Mouse (Mus musculus) embryonic facial prominence, embryonic 13.5 days (tissue): Measurements from ENCODE around the gene Mrpl2. TPM values are rescaled to one million over a fixed set of nuclear protein-coding genes. Genes with fewer than 3 reads are reported as not detected.

Experiments
- ATAC-seq: fragments of 200-750 bp; cut with Nextera tagmentation; 2 replicates; pipeline ENCODE4 v1.8.0; 2017; ENCODE audit warnings: low read depth; ENCODE audit not compliant: insufficient number of reproducible peaks, insufficient read depth, low FRiP score, low TSS enrichment
- H3K27ac ChIP-seq: fragments of 300-500 bp; sonication (generic); 2 replicates; pipeline ENCODE4 v1.5.1; 2015; ENCODE audit warnings: moderate library complexity, mild to moderate bottlenecking, inconsistent platforms
- H3K27me3 ChIP-seq: fragments of 300-500 bp; sonication (generic); 2 replicates; pipeline ENCODE4 v1.6.1; 2015; ENCODE audit warnings: mild to moderate bottlenecking, inconsistent platforms
- H3K36me3 ChIP-seq: fragments of 300-500 bp; sonication (generic); 2 replicates; pipeline ENCODE4 v1.6.1; 2015; ENCODE audit warnings: mild to moderate bottlenecking, inconsistent platforms
- H3K4me1 ChIP-seq: fragments of 300-500 bp; sonication (generic); 2 replicates; pipeline ENCODE4 v1.6.1; 2015; ENCODE audit warnings: inconsistent platforms
- H3K4me2 ChIP-seq: fragments of 300-500 bp; sonication (generic); 2 replicates; pipeline ENCODE4 v1.6.1; 2015; ENCODE audit warnings: moderate library complexity, mild to moderate bottlenecking, inconsistent platforms
- H3K4me3 ChIP-seq: fragments of 300-500 bp; sonication (generic); 2 replicates; pipeline ENCODE4 v1.5.1; 2015; ENCODE audit warnings: mild to moderate bottlenecking, inconsistent platforms
- H3K9ac ChIP-seq: fragments of 300-500 bp; sonication (generic); 2 replicates; pipeline ENCODE4 v1.6.1; 2015; ENCODE audit warnings: mild to moderate bottlenecking, inconsistent platforms
- H3K9me3 ChIP-seq: fragments of 300-500 bp; sonication (generic); 2 replicates; pipeline ENCODE4 v1.6.1; 2016; ENCODE audit warnings: inconsistent platforms
- WGBS: fragments of 180-500 bp; shearing (Covaris S2); methylation state at CpG from one replicate; pipeline ENCODE4 v1.1.7; 2015; ENCODE audit warnings: mixed read lengths; 5-methylcytosine and 5-hydroxymethylcytosine counted together
- polyA plus RNA-seq: library from polyadenylated mRNA; unstranded; fragments of >200 nt; fragmentation: Nextera tagmentation; extraction: Ambion mirVana; gene quantifications from 2 replicates; pipeline ENCODE4 v1.2.1, GENCODE M21; 2015

Mrpl2 gene
- polyA plus RNA-seq, 1 experiment from 2014 or later: 95.4 TPM

DNA sequence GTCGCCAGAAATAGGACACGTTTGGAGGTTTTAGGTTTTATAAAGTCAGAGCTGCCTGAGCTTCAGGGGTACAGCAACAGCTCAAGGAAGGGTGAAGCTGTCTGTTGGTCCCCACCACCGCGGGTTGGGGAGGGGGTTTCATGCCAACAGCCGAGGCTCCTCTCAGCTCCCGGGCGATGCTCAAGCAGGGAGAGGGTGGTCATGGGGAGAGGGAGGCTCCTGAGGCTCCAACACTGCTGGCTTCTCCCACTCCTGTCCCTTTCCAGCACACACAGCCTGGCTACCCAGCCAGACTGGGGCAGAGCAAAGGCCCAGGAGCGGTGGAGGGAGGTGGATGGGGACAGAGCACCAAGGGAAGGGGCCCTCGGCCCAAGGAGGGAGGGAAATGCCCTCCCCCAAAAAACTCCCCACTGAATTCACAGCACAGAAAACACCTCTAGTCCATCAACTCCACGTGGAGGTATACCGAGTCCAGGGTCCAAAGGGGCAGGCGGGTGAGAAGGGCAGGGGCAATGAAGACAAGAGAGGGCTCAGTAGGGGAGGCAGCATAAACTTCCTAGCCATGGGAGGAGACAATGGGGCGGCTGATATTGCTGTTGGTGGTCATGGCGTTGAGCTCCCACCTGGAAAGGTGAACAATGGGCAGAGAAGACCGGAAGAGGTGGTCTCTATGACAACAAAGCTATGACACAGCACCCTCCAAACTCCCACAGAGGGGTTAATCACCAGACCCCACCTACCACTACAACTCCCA lies 28.7 kb downstream of the Mrpl2 start:
- no peaks in the 10 kb centered on the region for H3K9me3 ChIP-seq
- peak overlapping the region; percentile 84 for H3K4me3 ChIP-seq
- H3K27ac ChIP-seq: peak overlapping the region; percentile 98
- H3K4me1 ChIP-seq: peaks cover 40% of the 10 kb centered on the region
- 14% methylated on average over 15 of the region's 15 CpGs for WGBS
- H3K9ac ChIP-seq: peak overlapping the region; percentile 83
- peaks cover 60% of the 10 kb centered on the region for H3K36me3 ChIP-seq
- H3K27me3 ChIP-seq: no peaks in the 10 kb centered on the region
- ATAC-seq: peak; percentile 49; the same call in 1 of the 2 replicates
- peak overlapping the region; percentile 85 for H3K4me2 ChIP-seq

DNA sequence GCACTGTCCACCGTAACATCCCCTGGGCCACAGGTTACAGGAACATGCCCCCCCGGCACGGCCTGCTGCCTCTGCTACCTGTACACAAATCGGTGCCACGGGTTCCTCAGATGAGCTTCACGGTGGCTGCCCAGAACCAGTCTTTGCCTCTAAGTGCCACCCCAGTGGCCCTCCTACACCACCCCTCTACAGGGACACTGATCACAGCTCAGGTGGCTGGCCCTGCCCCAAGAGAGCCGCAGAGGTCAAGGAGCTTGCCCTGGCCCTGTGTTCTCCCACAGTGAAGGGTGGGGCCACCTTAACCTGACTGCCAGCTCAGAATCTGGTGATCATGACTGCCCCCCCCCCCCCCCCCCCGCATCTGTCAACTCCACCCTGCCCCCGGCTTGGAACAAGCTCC lies 32.4 kb downstream of the Mrpl2 start, which contains the start of gene Mea1:
Gene Mea1, plus strand, starts transcription at position 378 of the 400 bp plus-strand sequence.
- no peak for ATAC-seq

DNA sequence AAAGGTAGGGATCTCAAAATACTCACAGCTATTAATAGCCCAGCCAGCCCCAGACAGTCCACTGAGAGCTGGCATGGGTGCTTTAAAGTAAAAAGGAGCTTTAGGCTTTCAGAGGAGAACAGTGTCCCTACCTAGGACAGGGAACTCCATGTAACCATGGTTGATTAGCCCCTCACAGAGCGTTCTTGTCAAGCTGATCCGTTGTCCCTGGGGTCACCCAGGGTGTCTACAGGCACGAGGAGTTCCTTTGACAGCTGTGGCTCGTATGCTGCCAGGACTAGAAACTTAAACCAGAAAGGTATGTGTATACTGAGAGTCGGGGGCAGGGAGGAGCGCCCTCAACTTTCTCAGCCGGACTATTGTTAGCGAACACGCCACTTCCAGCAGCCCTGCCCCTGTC lies 32.9 kb downstream of the Mrpl2 start:
- Histone ChIP-seq H3K4me3 (peak overlapping the region; percentile 89), H3K4me1 (peaks cover 40% of the 10 kb centered on the region), H3K27me3 (no peaks in the 10 kb centered on the region), H3K4me2 (peak overlapping the region; percentile 95), H3K27ac (peak overlapping the region; percentile 90), H3K36me3 (peaks cover 52% of the 10 kb centered on the region), H3K9ac (peak overlapping the region; percentile 84), H3K9me3 (no peaks in the 10 kb centered on the region)
- 31% methylated on average over 9 of the region's 9 CpGs for WGBS
- ATAC-seq: no peak

More for the DNA sequence above, 32.4 kb downstream of the Mrpl2 start, which contains the start of gene Mea1:
- Histone ChIP-seq H3K4me3 (peak within 1 kb of the TSS; percentile 89), H3K27ac (peak within 1 kb of the TSS; percentile 90), H3K27me3 (no peaks in the 10 kb centered on the region), H3K4me2 (peak within 1 kb of the TSS; percentile 95), H3K9ac (peak within 1 kb of the TSS; percentile 84), H3K9me3 (no peaks in the 10 kb centered on the region), H3K36me3 (peaks cover 47% of the 10 kb centered on the region), H3K4me1 (peaks cover 41% of the 10 kb centered on the region)
- 81% methylated on average over 9 of the region's 9 CpGs for WGBS

- peak overlapping the region; percentile 90 for H3K27ac ChIP-seq
- peak overlapping the region; percentile 89 for H3K4me3 ChIP-seq
- H3K4me2 ChIP-seq: peak overlapping the region; percentile 95
- H3K36me3 ChIP-seq: peaks cover 60% of the 10 kb centered on the region
- H3K9me3 ChIP-seq: no peaks in the 10 kb centered on the region
- peak overlapping the region; percentile 84 for H3K9ac ChIP-seq
- H3K4me1 ChIP-seq: peaks cover 32% of the 10 kb centered on the region
- H3K27me3 ChIP-seq: no peaks in the 10 kb centered on the region
- ATAC-seq: peak; percentile 38
- WGBS: under 1% methylated on average over 34 of the region's 34 CpGs
These were observed 34.1 kb downstream of the Mrpl2 start for GRCm38 (mm10) chr17:46679843-46680759.

GRCm38 (mm10) chr17:46680760-46681373 lies 34.8 kb downstream of the Mrpl2 start, which contains the start of gene Klhdc3:
Klhdc3 (minus strand) TSS chr17:46680914.
- H3K36me3 ChIP-seq: peaks cover 60% of the 10 kb centered on the region

GRCm38 (mm10) chr17:46681466-46682118 lies 35.6 kb downstream of the Mrpl2 start:
- H3K27ac ChIP-seq: peak overlapping the region; percentile 84
- H3K27me3 ChIP-seq: no peaks in the 10 kb centered on the region
- peaks cover 60% of the 10 kb centered on the region for H3K36me3 ChIP-seq
- no peaks in the 10 kb centered on the region for H3K9me3 ChIP-seq
- peak overlapping the region; percentile 84 for H3K9ac ChIP-seq
- H3K4me2 ChIP-seq: peak overlapping the region; percentile 95
- peaks cover 27% of the 10 kb centered on the region for H3K4me1 ChIP-seq
- H3K4me3 ChIP-seq: peak overlapping the region; percentile 89
- WGBS: 11% methylated on average over 12 of the region's 12 CpGs
- ATAC-seq: no peak

More at GRCm38 (mm10) chr17:46680760-46681373, 34.8 kb downstream of the Mrpl2 start, which contains the start of gene Klhdc3:
- H3K9ac ChIP-seq: peak within 1 kb of the TSS; percentile 84
- WGBS: under 1% methylated on average over 49 of the region's 49 CpGs
- no peaks in the 10 kb centered on the region for H3K9me3 ChIP-seq
- no peaks in the 10 kb centered on the region for H3K27me3 ChIP-seq
- peak within 1 kb of the TSS; percentile 89 for H3K4me3 ChIP-seq
- peak within 1 kb of the TSS; percentile 90 for H3K27ac ChIP-seq
- H3K4me2 ChIP-seq: peak within 1 kb of the TSS; percentile 95
- peak; percentile 94 for ATAC-seq
- peaks cover 27% of the 10 kb centered on the region for H3K4me1 ChIP-seq

GRCm38 (mm10) chr17:46682654-46683389 lies 36.8 kb downstream of the Mrpl2 start:
- WGBS: 81% methylated on average over 16 of the region's 16 CpGs
- Histone ChIP-seq H3K27me3 (no peaks in the 10 kb centered on the region), H3K9ac (no peak overlapping the region), H3K9me3 (no peaks in the 10 kb centered on the region), H3K4me2 (no peak overlapping the region), H3K27ac (no peak overlapping the region), H3K36me3 (peaks cover 59% of the 10 kb centered on the region), H3K4me1 (peaks cover 27% of the 10 kb centered on the region), H3K4me3 (no peak overlapping the region)
- no peak for ATAC-seq

DNA sequence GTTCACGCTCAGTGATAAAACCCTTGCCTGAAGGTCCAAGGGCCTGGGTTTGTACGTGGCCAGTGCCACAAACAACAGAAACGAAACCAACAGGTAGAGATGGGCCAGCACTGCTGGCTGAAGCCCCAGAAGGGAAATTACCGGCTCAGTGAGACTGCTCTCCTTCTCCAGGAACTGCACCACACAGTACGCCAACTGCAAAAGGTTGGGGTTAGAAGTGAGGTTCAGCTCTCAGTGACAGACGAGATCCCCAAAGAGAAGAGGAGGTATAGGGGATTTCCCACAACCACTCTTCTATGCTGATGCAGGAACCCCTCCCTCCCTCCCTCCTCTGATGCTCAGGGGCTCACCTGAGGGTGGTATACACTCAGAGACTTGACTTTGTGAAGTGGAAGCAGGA lies 39.9 kb downstream of the Mrpl2 start:
- no peak overlapping the region for H3K4me2 ChIP-seq
- no peaks in the 10 kb centered on the region for H3K27me3 ChIP-seq
- H3K9ac ChIP-seq: no peak overlapping the region
- H3K4me1 ChIP-seq: peaks cover 9% of the 10 kb centered on the region
- 91% methylated on average over 6 of the region's 6 CpGs for WGBS
- no peaks in the 10 kb centered on the region for H3K9me3 ChIP-seq
- no peak overlapping the region for H3K27ac ChIP-seq
- peaks cover 53% of the 10 kb centered on the region for H3K36me3 ChIP-seq
- no peak overlapping the region for H3K4me3 ChIP-seq
- no peak for ATAC-seq

DNA sequence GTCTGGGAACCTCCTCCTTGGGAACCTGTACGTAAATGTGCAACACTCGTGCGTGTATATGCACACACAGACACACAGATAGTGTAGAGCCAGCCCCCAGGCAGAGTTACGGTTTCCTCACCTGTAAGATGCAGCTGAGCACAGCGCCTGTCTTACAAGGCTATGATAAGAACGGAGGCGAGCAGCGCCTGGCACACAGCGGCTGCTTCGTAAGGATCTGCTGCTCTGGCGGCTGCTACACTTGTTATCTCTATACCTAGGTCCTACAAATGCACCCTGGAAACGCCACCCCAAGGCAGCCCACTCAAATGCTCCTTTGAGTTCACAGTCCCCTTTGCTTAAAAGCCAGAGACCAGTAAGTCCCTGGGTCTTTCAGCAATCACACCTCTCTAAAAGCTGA lies 44.6 kb downstream of the Mrpl2 start:
- Histone ChIP-seq H3K4me1 (no peaks in the 10 kb centered on the region), H3K27ac (no peak overlapping the region), H3K4me2 (no peak overlapping the region), H3K27me3 (no peaks in the 10 kb centered on the region), H3K9ac (no peak overlapping the region), H3K36me3 (peaks cover 38% of the 10 kb centered on the region), H3K9me3 (no peaks in the 10 kb centered on the region), H3K4me3 (no peak overlapping the region)
- WGBS: 96% methylated on average over 12 of the region's 12 CpGs
- ATAC-seq: no peak

DNA sequence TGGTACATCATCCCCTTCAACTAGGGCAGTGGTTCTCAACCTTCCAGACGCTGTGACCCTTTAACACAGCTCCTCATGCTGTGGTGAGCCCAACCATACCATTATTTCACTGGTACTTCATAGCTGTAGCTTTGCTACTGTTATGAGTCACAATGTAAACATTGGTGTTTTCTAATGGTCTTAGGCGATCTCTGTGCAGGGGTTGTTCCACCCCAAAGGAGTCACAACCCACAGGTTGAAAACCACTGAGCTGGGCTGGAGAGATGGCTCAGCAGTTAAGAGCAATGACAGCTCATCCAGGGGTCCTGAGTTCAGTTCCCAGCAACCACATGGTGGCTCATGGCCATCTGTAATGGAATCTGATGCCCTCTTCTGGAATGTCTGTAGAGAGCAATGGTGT lies 45.4 kb downstream of the Mrpl2 start:
- WGBS: 88% methylated on average over 2 of the region's 2 CpGs
- no peaks in the 10 kb centered on the region for H3K27me3 ChIP-seq
- no peaks in the 10 kb centered on the region for H3K4me1 ChIP-seq
- no peak overlapping the region for H3K4me3 ChIP-seq
- H3K9ac ChIP-seq: no peak overlapping the region
- H3K9me3 ChIP-seq: no peaks in the 10 kb centered on the region
- no peak overlapping the region for H3K27ac ChIP-seq
- H3K4me2 ChIP-seq: no peak overlapping the region
- no peak for ATAC-seq
- peaks cover 38% of the 10 kb centered on the region for H3K36me3 ChIP-seq
